In genomic region chr2:59303530-59304063, GRCm38 (mm10) we compare ENCODE assay signal across 17 mouse cellular contexts.
"Had no signal": no experiment of that assay in that cellular context is flagged by ENCODE, and none has a peak within 500 bp of the region (broad histone marks: within the 10 kb centered on the region; RNA-seq: fewer than 3 reads in every experiment).

No protein-coding gene starts in this region.

- H3K4me3 ChIP-seq: liver, embryonic 13.5 days; neural tube, embryonic 12.5 days; neural tube, embryonic 15.5 days had no signal

- H3K9me3 ChIP-seq: liver, embryonic 13.5 days; neural tube, embryonic 12.5 days; neural tube, embryonic 15.5 days had no signal

- DNase-seq: kidney, adult 18-20 months; kidney, adult 9 months; kidney, postnatal 14 days; kidney, postnatal 4 days; layer of hippocampus, adult 9-11 months; liver, embryonic 13.5 days; lung, adult 2 months; lung, postnatal 14 days; lung, postnatal 4 days; right cerebral cortex, adult 18-20 months; right cerebral cortex, postnatal 14 days; right cerebral cortex, postnatal 4 days; thymus, postnatal 25 days had no signal

- H3K27me3 ChIP-seq: liver, embryonic 13.5 days; neural tube, embryonic 12.5 days; neural tube, embryonic 15.5 days had no signal

- H3K4me2 ChIP-seq: liver, embryonic 13.5 days; neural tube, embryonic 12.5 days; neural tube, embryonic 15.5 days had no signal

- ATAC-seq: inflammation-experienced regulatory T-cells, adult 6 months; intestine, embryonic 16.5 days had no signal

- H3K27ac ChIP-seq: liver, embryonic 13.5 days; neural tube, embryonic 12.5 days; neural tube, embryonic 15.5 days had no signal

- H3K9ac ChIP-seq: liver, embryonic 13.5 days; neural tube, embryonic 12.5 days; neural tube, embryonic 15.5 days had no signal
